Mouse (Mus musculus) C2C12 (cell line): ENCODE results near the gene Rps6ka6.

Experiments used
- CTCF ChIP-seq: IDR thresholded peaks from one replicate; pipeline ENCODE4 v1.5.1; 2011; ENCODE audit not compliant: control insufficient read depth, insufficient read depth, insufficient read length
- MAX ChIP-seq: IDR thresholded peaks from one replicate; pipeline ENCODE4 v1.6.1; 2011; ENCODE audit warnings: mild to moderate bottlenecking, control low read depth
- MYOG ChIP-seq: IDR thresholded peaks from one replicate; pipeline ENCODE4 v1.6.1; 2011; ENCODE audit not compliant: control insufficient read depth, insufficient read length; ENCODE audit errors: extremely low read depth
- USF1 ChIP-seq: IDR thresholded peaks from one replicate; pipeline ENCODE4 v1.6.1; 2011; ENCODE audit warnings: low read depth, mild to moderate bottlenecking, control low read depth, moderate library complexity

DNA sequence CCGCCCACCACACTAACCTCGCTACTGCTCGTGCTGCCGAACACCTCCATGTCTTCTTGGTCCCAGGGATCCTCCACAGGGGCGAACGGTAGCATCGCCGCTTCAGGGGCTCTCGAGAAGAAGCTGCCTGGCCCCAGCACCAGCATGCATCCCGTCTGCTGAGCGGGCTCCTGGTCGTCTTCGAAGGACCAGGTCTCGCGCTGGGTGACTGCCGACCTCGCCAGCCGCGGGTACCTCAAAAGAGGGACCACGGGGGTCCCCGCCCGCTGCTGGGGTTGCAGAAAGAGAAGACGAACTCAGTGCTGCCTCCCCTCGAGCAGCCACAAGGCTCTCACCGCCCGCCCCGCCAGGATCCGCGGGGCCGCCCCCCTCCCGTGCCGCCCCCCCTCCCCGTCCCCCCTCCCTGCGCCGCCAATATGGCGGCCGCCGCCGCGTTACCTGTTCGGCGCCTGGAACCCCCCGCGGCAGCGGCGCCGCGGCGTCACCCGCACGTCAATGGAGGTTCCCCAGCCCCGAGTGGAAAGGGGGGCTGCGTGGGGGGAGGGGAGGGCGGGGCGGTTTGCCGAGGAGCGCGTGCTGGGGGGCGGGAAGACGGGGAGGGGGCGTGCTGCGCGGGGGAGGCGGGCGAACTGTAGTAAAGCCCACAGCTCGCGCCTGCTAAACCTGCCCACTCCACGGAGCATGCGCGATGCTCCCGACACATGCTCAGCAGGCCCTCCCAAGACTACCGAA lies 74.8 kb downstream of the Rps6ka6 start:
- no peak for TF ChIP-seq CTCF
- TF ChIP-seq MAX = no peak
- no peak for TF ChIP-seq USF1
- TF ChIP-seq MYOG = no peak
